Mouse (Mus musculus): ENCODE results near the gene Dhx36.

The Dhx36 gene

GRCm38 (mm10) chr3:62506488-62507205 lies at the start of gene Dhx36:
Dhx36 (minus strand) TSS chr3:62507004.
- peak; percentile 96 for DNase-seq (ENCODE audit: low spot score)

DNA sequence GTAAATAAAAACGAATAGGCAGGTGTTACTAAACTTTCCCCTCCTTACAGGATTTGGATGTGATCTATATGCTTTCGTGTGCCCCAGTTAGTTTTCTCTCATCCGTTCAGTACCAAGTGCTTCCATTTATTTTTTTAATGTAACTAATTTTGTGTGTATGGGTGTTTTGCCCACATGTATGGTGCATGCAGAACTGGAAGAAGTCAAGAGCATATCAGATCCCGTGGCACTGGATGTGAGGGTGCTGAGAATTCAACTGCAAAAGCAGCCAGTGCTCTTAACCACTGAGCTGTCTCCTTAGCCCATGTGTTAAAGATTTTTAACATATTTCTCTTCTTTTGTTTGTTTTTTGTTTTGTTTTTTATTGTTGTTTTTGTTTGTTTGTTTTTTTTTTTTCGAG lies 20.8 kb upstream of the Dhx36 start:
- DNase-seq (ENCODE audit: low spot score), result no peak

DNA sequence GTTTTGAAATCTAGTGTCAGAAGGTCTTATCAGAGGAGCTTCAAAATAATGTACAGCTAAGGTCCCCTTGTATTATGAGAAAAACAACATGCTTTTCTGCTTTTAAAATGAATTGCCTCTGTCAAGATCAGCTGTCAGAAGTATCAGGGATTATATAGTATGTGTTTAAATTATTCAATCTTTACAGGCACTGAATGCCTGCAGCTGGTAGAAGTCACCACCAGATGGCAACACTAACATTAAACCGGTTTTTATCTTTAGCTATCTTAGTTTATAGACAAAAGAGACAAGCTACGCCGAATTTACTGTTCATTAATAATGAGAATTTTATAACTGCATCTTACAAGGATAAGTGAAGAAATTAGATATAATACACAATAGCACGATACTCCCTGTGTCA lies 20.4 kb upstream of the Dhx36 start:
- no peak for DNase-seq (ENCODE audit: low spot score)

GRCm38 (mm10) chr3:62507206-62507647 lies 423 bp upstream of the Dhx36 start:
- no peak for DNase-seq (ENCODE audit: low spot score)

DNA sequence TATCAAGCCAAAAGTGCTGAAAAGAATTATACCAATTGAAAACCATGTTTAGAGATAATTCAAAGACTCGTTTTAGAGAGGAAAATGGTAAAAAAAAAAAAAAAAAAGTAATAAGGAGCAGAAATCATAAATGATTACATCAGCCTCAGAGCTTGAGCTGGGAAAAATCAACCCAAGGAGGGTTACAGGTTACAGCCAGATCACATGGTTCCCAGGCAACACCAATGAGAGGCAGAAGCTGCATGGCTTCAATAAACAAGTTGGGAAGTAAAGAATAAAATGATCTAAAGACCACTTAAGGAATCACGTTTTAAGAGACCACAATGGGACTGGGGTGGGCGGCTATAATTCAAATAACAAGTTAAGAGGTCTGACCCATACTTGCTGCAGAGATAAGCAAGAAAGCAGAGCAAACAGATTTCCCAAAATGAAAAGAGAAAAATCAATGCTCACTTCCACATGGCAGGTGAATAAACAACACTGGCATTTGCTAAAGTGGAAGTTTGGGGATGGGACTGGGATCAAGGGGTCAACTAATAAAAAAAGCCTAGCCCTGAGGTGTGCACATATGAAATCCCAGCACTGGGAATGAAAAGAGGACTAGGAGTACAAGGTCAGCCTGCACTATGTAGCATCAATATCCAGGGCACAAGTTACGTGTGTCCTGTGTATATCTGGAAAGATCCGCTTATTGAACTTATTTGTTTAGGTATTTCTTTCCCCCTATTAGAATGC lies 1.5 kb downstream of the Dhx36 start:
- DNase-seq (ENCODE audit: low spot score), result no peak

DNA sequence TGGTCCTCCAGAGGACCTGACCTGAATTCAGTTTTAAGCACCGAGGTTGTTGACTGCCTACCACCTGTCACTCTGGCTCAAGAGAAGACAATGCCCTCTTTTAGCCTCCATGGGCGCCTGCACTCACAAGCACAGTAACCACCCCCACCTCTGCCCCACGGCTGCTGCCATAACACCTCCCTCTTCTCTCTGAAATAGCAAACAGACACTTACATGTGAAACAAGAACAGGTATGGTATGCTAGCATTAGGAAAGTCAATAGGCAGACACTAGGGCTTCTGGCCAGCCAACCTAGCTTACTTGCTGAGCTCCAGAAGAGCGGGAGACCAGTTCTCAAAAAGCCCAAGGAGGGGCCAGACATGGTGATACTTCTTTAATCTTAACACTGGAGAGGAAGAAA lies 7.5 kb downstream of the Dhx36 start:
- DNase-seq (ENCODE audit: low spot score), result no peak

GRCm38 (mm10) chr3:62492568-62492967 lies 14.2 kb downstream of the Dhx36 start:
- DNase-seq (ENCODE audit: low spot score), result no peak

DNA sequence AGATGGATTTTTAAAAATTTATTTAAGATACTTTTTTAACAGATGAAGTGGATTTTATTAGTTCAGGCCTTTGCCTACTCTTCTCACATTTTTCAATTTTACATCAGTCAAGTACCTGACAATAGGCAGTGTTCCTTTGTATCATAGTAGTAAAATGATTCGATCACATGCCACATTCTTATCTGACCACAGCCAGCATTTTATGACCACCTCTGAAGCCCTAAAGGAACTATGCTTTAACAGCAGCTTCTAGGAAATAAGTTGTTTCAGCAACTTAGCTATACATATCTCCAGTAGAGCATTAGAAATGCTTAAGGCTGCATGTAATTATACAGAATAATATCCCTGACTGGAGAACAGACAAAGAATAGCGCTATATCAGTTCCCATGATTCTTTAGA lies 22.5 kb downstream of the Dhx36 start:
- no peak for DNase-seq (ENCODE audit: low spot score)

- no peak for DNase-seq (ENCODE audit: low spot score)
These were observed 36.6 kb downstream of the Dhx36 start for GRCm38 (mm10) chr3:62470179-62470578.

- no peak for DNase-seq (ENCODE audit: low spot score)
These were observed 42.5 kb downstream of the Dhx36 start for GRCm38 (mm10) chr3:62464276-62464675.

- no peak for DNase-seq (ENCODE audit: low spot score)
These were observed 47.3 kb downstream of the Dhx36 start for GRCm38 (mm10) chr3:62459483-62459882.

GRCm38 (mm10) chr3:62458284-62459013 lies 48.4 kb downstream of the Dhx36 start:
- peak; percentile 50 for DNase-seq (ENCODE audit: low spot score)

DNA sequence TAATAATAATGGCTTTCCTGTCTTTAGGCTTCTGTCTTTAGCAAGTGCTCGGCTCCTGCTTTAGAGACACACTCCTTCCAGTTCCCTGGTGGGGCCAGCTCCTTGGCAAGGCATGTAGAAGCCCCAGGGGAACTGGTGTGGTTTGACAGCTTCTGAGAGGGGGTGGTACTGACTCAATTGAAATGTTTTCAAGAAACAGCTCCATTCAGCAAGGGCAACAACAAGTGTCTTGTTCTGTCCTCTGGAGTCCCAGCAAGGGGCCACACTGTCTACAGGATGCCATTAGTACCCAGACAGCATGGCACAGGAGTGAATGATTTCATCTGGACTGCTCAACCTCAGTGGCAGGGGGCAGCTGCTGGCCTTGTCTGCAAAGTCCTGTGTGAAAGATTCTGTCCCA lies 51.0 kb downstream of the Dhx36 start:
- peak; percentile 27 for DNase-seq (ENCODE audit: low spot score)

DNA sequence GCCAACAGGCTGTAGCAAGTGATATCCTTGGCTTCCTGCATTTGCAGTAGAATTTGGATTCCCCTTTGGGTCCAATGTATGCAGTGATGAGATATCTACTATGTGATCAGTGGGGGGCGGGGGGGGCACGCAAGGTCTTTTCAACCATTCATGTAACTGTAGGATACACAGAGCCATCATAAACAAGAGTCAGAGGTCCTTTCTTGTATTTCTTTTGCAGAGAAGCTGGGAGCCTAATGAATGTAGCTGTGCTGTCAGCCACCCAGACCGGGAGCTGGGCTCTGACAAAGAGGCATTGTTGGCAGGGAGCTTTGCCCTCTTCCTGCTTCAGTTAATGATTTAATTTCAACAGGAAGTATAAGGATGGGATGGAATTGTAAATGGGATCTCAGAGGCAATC lies 52.7 kb downstream of the Dhx36 start:
- peak; percentile 18 for DNase-seq (ENCODE audit: low spot score)

DNA sequence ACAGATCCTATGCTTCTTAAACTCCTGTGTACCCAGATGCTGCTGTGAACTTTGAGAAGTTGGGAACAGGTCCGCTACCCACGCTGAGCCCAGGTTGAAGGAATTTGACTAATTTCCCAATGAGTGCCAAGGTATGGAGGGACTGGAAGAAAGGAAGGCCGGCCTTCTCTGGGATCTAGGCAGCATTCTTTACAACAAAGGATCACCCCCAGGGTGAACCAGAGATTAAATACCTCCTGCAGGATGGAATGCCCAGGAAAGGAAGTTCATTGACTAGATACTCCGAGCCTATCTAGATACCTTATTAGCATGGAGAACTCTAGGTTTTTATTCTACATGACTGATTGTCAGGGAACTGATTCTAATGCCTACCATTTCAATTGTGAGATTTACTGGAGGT lies 53.8 kb downstream of the Dhx36 start:
- DNase-seq (ENCODE audit: low spot score), result no peak

DNA sequence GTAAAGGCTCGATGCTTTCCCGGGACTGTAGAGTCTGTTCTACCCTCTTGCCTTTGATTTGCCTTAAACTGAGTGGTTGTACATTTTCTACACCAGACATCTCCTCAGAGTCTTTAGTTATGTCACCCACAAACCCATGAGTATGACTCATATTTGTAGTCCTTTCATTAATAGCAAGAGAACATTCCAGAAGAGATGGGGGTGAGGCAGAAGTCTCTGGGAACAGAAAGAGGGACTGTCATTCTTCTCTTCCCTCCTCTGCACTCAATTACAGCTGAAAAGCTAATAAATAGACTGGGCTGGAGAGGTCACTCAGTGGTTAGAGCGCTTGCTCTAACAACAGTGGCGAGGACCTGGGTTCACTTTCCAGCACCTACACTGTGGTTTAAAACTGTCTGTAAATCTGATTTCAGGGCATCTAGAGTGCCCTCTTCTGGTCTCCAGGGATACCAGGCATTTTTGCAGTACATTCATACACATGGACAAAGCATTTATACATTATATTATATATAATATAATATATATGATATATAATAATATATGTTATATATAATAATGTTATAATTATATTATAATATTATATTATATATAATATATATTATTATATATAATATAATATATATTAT lies 56.8 kb downstream of the Dhx36 start:
- DNase-seq (ENCODE audit: low spot score), result no peak

DNA sequence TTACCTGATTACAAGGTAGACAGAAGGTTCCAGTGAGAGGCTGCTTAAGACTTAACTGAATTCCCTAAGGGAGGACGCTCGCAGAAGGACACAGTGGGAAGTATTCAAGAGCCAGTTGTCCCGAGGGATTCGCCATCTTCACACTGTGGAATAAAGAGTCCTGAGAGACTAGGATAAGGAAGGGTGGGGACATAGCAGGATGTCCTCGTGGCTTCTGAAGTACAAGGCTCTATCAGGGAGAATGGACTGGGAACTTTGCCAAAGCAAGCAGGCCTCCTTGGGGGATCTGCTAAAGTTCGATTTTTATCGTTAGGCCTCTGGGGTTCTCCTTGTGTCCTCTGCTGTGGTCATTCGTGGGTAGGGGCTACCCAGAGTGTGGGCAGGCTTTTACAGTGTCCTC lies 59.7 kb downstream of the Dhx36 start:
- DNase-seq (ENCODE audit: low spot score), result no peak

GRCm38 (mm10) chr3:62446271-62446670 lies 60.5 kb downstream of the Dhx36 start:
- no peak for DNase-seq (ENCODE audit: low spot score)

GRCm38 (mm10) chr3:62443582-62444194 lies 63.1 kb downstream of the Dhx36 start:
- no peak for DNase-seq (ENCODE audit: low spot score)

DNA sequence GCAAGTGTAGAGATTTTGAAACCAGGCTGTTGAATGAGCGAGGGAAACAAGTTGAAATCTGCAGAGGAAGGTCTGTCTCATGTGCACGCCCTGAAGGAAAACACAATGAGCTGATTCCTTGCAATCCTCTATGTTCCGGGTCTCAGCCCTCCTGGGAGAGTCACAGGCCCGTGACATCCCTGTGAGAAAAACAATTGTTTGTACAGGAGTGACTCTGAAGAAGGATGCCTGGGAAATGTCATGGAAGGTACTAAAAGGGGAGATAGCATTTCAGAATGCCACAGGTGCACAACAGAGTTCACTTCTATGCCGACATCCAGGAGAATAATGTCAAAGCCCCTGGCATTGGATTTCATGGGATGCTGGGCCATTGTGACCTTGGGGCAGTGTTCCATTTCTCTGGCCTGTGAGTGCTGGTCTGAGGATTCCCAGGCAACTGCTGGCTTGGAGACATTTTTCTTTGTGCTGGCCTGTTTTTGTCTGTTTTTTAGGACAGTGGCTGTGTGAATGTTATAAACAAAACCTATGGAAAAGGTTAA lies 66.3 kb downstream of the Dhx36 start:
- no peak for DNase-seq (ENCODE audit: low spot score)

DNA sequence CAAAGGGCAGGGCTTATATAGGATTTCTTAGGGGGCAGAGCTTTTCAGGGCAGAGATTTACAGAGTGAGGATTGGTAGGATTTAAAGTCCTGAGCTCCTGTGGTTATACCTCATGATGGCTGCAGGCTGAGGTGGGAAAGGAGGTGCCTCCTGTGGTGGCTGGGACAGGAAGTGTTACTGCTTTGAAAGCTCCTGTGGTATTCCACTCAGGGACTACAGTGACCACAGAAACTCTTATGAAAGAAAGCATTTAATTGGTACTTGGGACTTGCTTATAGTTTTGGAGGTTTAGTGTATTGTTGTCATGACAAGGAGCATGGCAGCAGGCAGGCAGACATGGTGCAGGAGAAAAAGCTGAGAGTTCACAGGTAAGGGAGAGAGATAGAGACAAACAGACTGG lies 70.9 kb downstream of the Dhx36 start:
- no peak for DNase-seq (ENCODE audit: low spot score)

DNA sequence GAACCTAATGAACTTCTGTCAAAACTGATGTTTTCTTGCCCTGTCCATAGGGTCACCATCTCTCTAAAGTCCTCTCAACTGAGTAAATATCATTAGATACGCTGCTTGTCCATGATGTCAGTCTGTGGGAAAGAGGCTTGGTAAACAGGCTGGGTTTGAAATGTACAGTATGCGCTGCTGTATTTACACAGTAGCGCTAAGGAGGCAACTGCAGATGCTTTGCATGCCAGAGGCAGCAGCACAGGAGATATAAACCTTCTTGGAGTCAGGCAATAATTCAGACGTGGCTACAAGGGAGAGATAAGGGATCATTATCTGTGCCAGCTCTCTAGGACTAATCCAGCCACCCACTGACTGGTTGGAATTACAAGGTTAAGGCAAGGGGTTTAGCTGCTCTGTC lies 73.1 kb downstream of the Dhx36 start:
- no peak for DNase-seq (ENCODE audit: low spot score)
